Mouse (Mus musculus) bone marrow macrophage, adult 2 months (primary cell): Measurements from ENCODE around the gene H2al3.

ENCODE experiments used
- CTCF ChIP-seq: IDR thresholded peaks from 2 replicates; pipeline ENCODE4 v1.5.1; 2012; ENCODE audit warnings: low read depth, mild to moderate bottlenecking, low read length, moderate library complexity
- POLR2A ChIP-seq: IDR thresholded peaks from 2 replicates; pipeline ENCODE4 v1.6.1; 2012; ENCODE audit warnings: mild to moderate bottlenecking, low read depth, low read length, borderline replicate concordance

DNA sequence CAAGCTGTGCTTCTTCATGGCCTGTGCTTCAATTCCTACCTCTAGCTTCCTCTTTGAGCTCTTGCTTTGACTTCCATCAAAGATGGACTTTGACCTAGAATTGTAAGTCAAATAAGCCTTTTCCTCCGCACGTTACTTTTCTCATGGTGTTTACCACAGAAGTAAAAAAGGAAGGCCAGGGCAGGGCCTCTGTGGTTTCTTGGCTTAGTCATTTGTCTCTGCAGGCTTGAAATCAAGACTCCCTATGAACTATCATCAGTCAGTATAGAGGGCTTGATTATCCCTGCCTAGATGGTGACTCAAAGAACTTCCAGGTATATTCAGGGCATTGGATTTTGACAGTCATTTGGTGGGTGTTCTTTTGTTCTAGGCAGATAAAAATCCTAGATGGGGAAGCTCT, 26.0 kb downstream of the H2al3 start:
- TF ChIP-seq CTCF (no peak), POLR2A (no peak)
